Mouse (Mus musculus) activated CD4-positive, CD25-positive, alpha-beta regulatory T cell (primary cell): ENCODE measurements around the gene Wdr73. TPM values are rescaled to one million over a fixed set of nuclear protein-coding genes. Genes with fewer than 3 reads are reported as not detected.

Experiments used
- polyA plus RNA-seq, 2 experiments: library from polyadenylated mRNA; unstranded; fragments of 100-300 nt; shearing (Covaris generic); gene quantifications; one replicate each; pipeline ENCODE4 v1.2.1; 2017

The Wdr73 gene
- 10 to 100 TPM; 26.5 to 31.7 TPM for polyA plus RNA-seq

DNA sequence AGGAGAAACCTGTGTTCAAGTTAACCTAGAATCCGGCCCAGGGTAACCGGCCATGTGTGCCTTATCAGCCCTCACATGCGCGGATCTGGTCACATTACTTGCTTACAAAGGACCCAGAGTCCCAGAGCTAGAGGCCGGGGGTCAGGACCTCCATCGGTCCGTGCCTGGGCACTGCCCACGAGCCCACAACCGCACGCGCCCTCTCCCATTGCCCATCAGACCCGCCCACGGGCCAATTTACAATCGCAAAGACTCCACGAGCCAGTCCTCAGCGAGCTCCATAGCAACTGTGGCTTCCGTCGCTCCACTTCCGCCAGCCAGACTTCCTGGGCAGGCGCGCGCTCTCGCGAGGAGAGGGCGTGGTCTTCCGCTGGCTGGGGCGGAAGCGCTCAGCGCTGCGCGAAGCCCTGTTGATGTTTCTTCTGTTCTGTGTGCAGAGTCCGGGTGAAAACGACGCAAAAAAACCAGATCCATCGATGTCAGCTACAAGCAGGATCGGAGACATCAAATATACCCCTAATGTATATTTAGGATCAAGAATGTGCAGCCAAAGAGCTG lies at the start of gene Wdr73:
Gene Wdr73, minus strand, starts transcription at position 326 of the 558 bp plus-strand sequence.

DNA sequence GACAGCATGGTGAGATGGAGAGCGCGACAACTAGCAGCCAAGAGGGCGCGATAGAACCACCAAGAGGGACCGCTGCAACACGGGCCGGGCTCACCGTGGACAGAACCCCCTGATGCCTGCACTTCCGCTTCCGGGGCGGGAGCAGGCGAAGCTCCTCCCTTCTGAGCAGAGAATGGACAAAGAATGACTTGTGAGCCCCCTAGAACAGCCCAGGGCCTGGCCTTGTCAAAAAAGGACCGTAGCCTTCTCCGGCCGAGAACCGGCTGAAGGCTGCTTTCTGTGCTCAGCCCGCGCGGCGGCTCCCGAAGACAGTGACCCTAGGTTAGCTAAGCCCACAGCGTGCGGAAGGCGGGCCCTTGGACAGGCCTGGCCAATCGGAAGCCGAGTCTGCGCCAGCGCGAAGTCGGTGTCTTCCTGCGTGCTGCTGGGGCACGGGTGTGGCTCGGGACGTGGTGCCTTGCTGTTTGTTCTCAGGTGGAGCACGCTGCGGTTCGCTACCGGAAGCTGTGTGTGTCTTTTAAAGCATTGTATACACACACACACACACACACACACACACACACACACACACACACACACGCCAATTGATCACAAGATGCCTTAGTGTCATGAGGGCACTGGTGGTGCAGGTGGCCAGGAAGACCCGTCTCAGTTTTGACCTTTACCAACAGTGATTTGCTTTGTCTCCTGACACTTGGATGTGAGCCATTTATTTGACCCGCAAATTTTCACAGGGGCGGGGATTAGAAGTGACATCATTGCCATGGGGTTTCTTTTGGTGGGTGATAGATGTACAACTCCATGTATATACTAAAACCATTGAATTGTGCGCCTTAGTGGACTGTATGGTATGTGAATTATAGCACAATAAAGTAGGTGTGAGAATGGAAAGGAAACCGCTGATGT lies 46.6 kb upstream of the Wdr73 start, which contains the start of gene Sec11a:
Gene Sec11a, minus strand, starts transcription at position 336 of the 906 bp plus-strand sequence.

DNA sequence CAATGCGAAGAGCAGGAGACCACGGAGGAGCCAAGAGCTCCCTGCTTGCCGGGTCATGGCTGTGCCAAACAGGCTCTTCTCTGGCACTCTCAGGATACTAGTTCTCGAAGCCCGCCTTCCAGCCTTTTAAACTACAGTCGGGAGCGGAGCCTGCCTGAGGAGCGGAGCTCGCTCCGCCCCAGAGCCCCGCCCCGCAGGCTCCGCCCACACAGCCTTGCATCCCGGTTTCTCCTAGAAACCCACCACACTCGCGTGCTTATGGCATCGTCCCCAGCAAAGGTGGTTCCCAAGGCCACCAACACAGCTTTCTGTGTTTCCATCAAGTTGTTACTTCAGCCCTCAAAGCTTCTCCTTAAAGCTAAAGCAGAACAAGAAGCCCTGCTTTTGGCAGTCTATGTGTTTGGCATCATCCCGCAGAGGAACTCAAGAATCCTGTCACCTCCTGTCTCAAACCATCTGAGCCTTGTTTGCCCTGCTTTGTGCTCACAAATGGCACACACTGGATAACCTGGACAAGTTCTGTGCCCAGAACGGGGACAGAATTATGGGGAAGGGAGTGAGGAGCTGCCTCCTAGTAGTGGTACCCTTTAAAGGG lies 3.9 kb upstream of the Wdr73 start, which contains the start of gene Nmb:
Gene Nmb, minus strand, starts transcription at position 156 of the 595 bp plus-strand sequence.

DNA sequence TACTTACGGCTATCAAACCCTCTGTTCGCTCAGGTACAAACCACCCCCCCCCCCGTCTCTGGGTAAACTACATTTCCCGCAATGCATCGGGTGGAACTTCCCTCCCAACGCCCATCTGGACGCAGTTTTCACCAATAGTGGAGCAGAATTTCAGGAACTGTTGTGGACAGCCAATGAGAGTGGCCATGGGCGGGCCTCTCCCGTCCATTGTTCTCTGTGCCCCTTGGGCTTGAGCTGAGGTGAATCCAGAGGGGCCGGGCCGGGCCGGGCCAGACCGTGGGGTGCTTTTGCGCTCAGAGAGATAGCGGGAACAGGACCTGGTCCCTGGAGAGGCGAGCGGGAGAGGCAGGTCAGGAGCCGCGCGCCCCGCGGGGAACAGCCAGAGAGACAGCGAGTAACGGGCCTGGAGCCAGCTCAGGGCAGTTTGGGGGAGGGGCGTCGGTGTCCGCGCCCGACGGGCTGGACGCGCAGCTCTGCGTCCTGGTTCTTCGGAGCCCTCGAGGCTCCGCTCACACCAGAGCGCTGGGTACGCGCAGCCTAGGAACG lies 40.3 kb downstream of the Wdr73 start, which contains the start of gene Zscan2:
Gene Zscan2, plus strand, starts transcription at position 192 of the 546 bp plus-strand sequence.

Other genes with a start within 250 kb of the Wdr73 start
- gene Crtc3, start 212.4 kb downstream of the Wdr73 start, polyA plus RNA-seq, result 10 to 100 TPM; 42.1 to 79.9 TPM
- gene Iqgap1, start 75.3 kb downstream of the Wdr73 start, polyA plus RNA-seq, result 100 to 1,000 TPM; 132 to 235 TPM
- gene Zscan2, start 40.3 kb downstream of the Wdr73 start, polyA plus RNA-seq, result 1 to 10 TPM in 1 of 2 experiments, under 1 TPM in 1; 0.50 to 2.4 TPM
- gene Nmb, start 3.8 kb upstream of the Wdr73 start, polyA plus RNA-seq, result 10 to 100 TPM; 42.6 to 58.1 TPM
- 100 to 1,000 TPM; 326 to 350 TPM for gene Sec11a, start 46.5 kb upstream of the Wdr73 start, polyA plus RNA-seq
- gene Zfp592, start 92.4 kb upstream of the Wdr73 start, polyA plus RNA-seq, result 10 to 100 TPM; 50.0 to 52.5 TPM
- under 1 TPM; 0.08 to 0.12 TPM for gene Alpk3, start 156.3 kb upstream of the Wdr73 start, polyA plus RNA-seq
- gene Slc28a1, start 213.5 kb upstream of the Wdr73 start, polyA plus RNA-seq, result under 1 TPM in 1 of 2 experiments, not detected in 1; 0.07 TPM